Mouse (Mus musculus) midbrain, embryonic 11.5 days (tissue): Measurements from ENCODE around the gene BC004004. TPM values are rescaled to one million over a fixed set of nuclear protein-coding genes. Genes with fewer than 3 reads are reported as not detected.
"Not testable (repeated sequence)": the region's sequence is repeated elsewhere in the genome, so short reads cannot be mapped to it uniquely, and the experiment has no call there.

Experiments
- ATAC-seq: fragments of 200-750 bp; cut with Nextera tagmentation; 2 replicates; pipeline ENCODE4 v1.8.0; 2017; ENCODE audit warnings: moderate TSS enrichment, moderate library complexity; ENCODE audit not compliant: low FRiP score
- DNase-seq: peaks from one replicate; pipeline ENCODE4 v3.0.0; 2015; ENCODE audit warnings: low spot score; ENCODE audit errors: missing footprints
- H3K27ac ChIP-seq: fragments of 300-500 bp; sonication (generic); 2 replicates; pipeline ENCODE4 v1.5.1; 2014; ENCODE audit warnings: low read depth, low read length
- H3K27me3 ChIP-seq: fragments of 300-500 bp; sonication (generic); 2 replicates; pipeline ENCODE4 v1.6.1; 2014; ENCODE audit warnings: mild to moderate bottlenecking, low read length, moderate library complexity, mixed read lengths; ENCODE audit not compliant: control insufficient read depth, insufficient read depth
- H3K36me3 ChIP-seq: fragments of 300-500 bp; sonication (generic); 2 replicates; pipeline ENCODE4 v1.6.1; 2014; ENCODE audit warnings: mild to moderate bottlenecking, low read length, moderate library complexity, mixed read lengths; ENCODE audit not compliant: control insufficient read depth, insufficient read depth
- H3K4me1 ChIP-seq: fragments of 300-500 bp; sonication (generic); 2 replicates; pipeline ENCODE4 v1.6.1; 2014; ENCODE audit warnings: low read length; ENCODE audit not compliant: control insufficient read depth, insufficient read depth
- H3K4me2 ChIP-seq: fragments of 300-500 bp; sonication (generic); 2 replicates; pipeline ENCODE4 v1.6.1; 2014; ENCODE audit warnings: mild to moderate bottlenecking, moderate library complexity
- H3K4me3 ChIP-seq: fragments of 300-500 bp; sonication (generic); 2 replicates; pipeline ENCODE4 v1.5.1; 2014; ENCODE audit warnings: low read depth, low read length
- H3K9ac ChIP-seq: fragments of 300-500 bp; sonication (generic); 2 replicates; pipeline ENCODE4 v1.6.1; 2014; ENCODE audit warnings: low read length
- H3K9me3 ChIP-seq: fragments of 300-500 bp; sonication (generic); 2 replicates; pipeline ENCODE4 v1.6.1; 2016; ENCODE audit warnings: low read length; ENCODE audit not compliant: control insufficient read depth
- WGBS: fragments of 180-500 bp; shearing (Covaris S2); extraction: QIAGEN DNeasy Blood & Tissue Kit; methylation state at CpG from one replicate; pipeline ENCODE4 v1.1.7; 2014; 5-methylcytosine and 5-hydroxymethylcytosine counted together
- polyA plus RNA-seq: library from polyadenylated mRNA; unstranded; fragments of >200 nt; fragmentation: Nextera tagmentation; extraction: Ambion mirVana; gene quantifications from 2 replicates; pipeline ENCODE4 v1.2.1, GENCODE M21; 2014

The BC004004 gene
- polyA plus RNA-seq, 1 experiment from 2014 or later, result 68.4 TPM

- WGBS, result 8% methylated on average over 38 of the region's 38 CpGs
- Histone ChIP-seq H3K4me3 (peak within 1 kb of the TSS; percentile 94), H3K27me3 (no peaks in the 10 kb centered on the region), H3K4me2 (peak within 1 kb of the TSS; percentile 74), H3K27ac (peak within 1 kb of the TSS; percentile 98), H3K36me3 (peaks cover 3% of the 10 kb centered on the region; the same call in 1 of the 2 replicates), H3K9ac (peak within 1 kb of the TSS; percentile 89), H3K4me1 (peaks cover 20% of the 10 kb centered on the region), H3K9me3 (no peaks in the 10 kb centered on the region)
- peak; percentile 98 for DNase-seq
- ATAC-seq, result peak; percentile 74
Measured at GRCm38 (mm10) chr17:29263840-29264633, 4.6 kb upstream of the BC004004 start, which contains the start of gene Ppil1. Gene Ppil1 (minus strand): TSS chr17:29264186.

DNA sequence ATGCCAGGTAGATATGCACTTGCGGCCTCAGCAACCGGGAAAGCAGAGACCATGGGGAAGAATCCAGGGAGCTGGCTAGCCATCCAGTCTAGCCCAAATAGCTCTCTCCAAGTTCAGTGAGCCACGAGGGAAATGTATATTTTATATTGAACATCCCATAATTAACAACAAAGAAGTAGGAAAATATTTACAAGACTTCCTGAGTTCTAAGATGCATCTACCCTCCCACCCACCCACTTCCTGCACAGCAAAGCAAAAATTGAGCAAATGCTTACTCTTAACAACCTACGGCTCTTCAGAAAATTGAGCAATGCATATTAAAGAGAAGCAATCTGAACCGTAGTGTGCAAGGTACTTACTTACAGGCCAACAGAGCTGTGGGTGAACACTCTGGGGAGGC lies 3.8 kb upstream of the BC004004 start:
- Histone ChIP-seq H3K9me3 (no peaks in the 10 kb centered on the region), H3K4me1 (peaks cover 23% of the 10 kb centered on the region), H3K4me3 (no peak overlapping the region), H3K27me3 (no peaks in the 10 kb centered on the region), H3K4me2 (peak overlapping the region; percentile 74), H3K27ac (no peak overlapping the region), H3K9ac (peak overlapping the region; percentile 89; the same call in 1 of the 2 replicates), H3K36me3 (peaks cover 3% of the 10 kb centered on the region; the same call in 1 of the 2 replicates)
- no peak for ATAC-seq
- 91% methylated on average over 5 of the region's 5 CpGs for WGBS
- DNase-seq, result no peak

DNA sequence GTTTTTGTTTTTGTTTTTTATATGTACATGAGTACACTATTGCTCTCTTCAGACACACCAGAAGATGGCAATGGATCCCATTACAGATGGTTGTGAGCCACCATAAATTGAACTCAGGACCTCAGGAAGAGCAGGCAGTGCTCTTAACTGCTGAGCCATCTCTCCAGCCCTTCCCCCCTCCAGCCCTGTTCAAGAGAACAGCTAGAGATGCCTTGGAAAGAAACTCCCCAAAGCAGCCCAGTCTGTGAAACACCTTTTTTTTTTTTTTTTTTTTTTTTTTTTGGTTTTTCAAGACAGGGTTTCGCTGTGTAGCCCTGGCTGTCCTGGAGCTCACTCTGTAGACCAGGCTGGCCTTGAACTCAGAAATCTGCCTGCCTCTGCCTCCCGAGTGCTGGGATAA lies 1.5 kb upstream of the BC004004 start:
- not testable (repeated sequence) for H3K4me3 ChIP-seq, H3K9ac ChIP-seq, H3K4me2 ChIP-seq, H3K36me3 ChIP-seq, DNase-seq, H3K27me3 ChIP-seq, ATAC-seq, H3K27ac ChIP-seq, H3K9me3 ChIP-seq
- H3K4me1 ChIP-seq, result peaks cover 25% of the 10 kb centered on the region
- WGBS, result 84% methylated on average over 2 of the region's 2 CpGs

GRCm38 (mm10) chr17:29267931-29268681 lies 482 bp upstream of the BC004004 start:
- H3K9ac ChIP-seq, result peak overlapping the region; percentile 57
- H3K4me3 ChIP-seq, result peak overlapping the region; percentile 87
- no peaks in the 10 kb centered on the region for H3K36me3 ChIP-seq
- no peaks in the 10 kb centered on the region for H3K27me3 ChIP-seq
- no peak for DNase-seq
- H3K4me1 ChIP-seq, result peaks cover 16% of the 10 kb centered on the region
- H3K27ac ChIP-seq, result peak overlapping the region; percentile 11; the same call in 1 of the 2 replicates
- H3K9me3 ChIP-seq, result no peaks in the 10 kb centered on the region
- ATAC-seq, result peak; percentile 39
- H3K4me2 ChIP-seq, result peak overlapping the region; percentile 80
- 64% methylated on average over 6 of the region's 6 CpGs for WGBS

DNA sequence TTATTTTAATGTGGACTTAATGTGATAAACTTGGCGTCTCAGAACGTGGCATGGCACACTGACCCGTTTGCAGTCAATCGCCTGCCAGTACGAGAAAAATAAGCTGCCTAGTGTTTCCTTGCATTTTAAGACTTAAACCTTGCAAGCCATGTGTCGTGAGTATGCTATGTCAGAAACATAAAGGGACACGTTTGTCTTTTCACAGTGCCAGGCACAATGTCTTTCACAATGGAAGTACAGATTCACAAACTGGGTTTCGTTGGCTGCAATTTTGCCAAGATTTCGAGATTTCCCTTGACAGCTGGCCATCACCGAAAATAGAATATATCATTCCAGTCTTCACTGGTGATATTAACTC lies 740 bp downstream of the BC004004 start:
- Histone ChIP-seq H3K9me3 (no peaks in the 10 kb centered on the region), H3K27ac (peak overlapping the region; percentile 82), H3K9ac (peak overlapping the region; percentile 94), H3K4me3 (peak overlapping the region; percentile 87), H3K27me3 (no peaks in the 10 kb centered on the region), H3K4me1 (peaks cover 13% of the 10 kb centered on the region), H3K4me2 (peak overlapping the region; percentile 80), H3K36me3 (no peaks in the 10 kb centered on the region)
- DNase-seq, result no peak
- 25% methylated on average over 10 of the region's 10 CpGs for WGBS
- no peak for ATAC-seq

- Histone ChIP-seq H3K27me3 (no peaks in the 10 kb centered on the region), H3K9me3 (no peaks in the 10 kb centered on the region), H3K9ac (no peak overlapping the region), H3K4me2 (no peak overlapping the region), H3K36me3 (no peaks in the 10 kb centered on the region), H3K4me3 (no peak overlapping the region), H3K27ac (no peak overlapping the region), H3K4me1 (peaks cover 9% of the 10 kb centered on the region)
- 90% methylated on average over 9 of the region's 9 CpGs for WGBS
- DNase-seq, result no peak
- ATAC-seq, result no peak
Measured at GRCm38 (mm10) chr17:29270148-29270698, 1.6 kb downstream of the BC004004 start.

DNA sequence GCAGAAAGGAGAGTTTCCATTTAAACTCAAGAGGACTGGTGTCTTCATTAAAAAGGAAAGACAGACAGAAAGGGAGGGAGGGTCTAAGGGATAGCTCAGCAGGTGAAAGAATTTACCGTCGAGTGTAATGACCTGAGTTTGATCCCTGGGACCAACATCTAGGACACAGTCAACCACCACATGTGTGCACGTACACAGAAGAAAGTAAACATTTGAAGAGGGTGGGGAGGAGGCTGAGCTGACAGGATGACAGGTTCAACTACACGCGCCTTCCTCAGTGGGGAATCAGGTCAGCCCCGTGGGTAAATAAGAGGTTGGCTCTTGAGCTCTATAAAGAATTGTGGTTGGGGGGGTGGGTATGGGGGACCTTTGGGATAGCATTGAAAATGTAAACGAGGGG lies 4.6 kb downstream of the BC004004 start:
- no peak overlapping the region for H3K9ac ChIP-seq
- no peak for DNase-seq
- H3K36me3 ChIP-seq, result no peaks in the 10 kb centered on the region
- no peaks in the 10 kb centered on the region for H3K9me3 ChIP-seq
- H3K4me2 ChIP-seq, result no peak overlapping the region
- H3K4me3 ChIP-seq, result no peak overlapping the region
- 93% methylated on average over 7 of the region's 7 CpGs for WGBS
- peaks cover 9% of the 10 kb centered on the region for H3K4me1 ChIP-seq
- no peak overlapping the region for H3K27ac ChIP-seq
- H3K27me3 ChIP-seq, result no peaks in the 10 kb centered on the region
- no peak for ATAC-seq

GRCm38 (mm10) chr17:29273889-29274288 lies 5.3 kb downstream of the BC004004 start:
- Histone ChIP-seq H3K9me3 (no peaks in the 10 kb centered on the region), H3K36me3 (no peaks in the 10 kb centered on the region), H3K27me3 (no peaks in the 10 kb centered on the region), H3K9ac (no peak overlapping the region), H3K4me3 (no peak overlapping the region), H3K27ac (no peak overlapping the region), H3K4me2 (no peak overlapping the region), H3K4me1 (peaks cover 7% of the 10 kb centered on the region)
- no peak for ATAC-seq
- DNase-seq, result no peak
- WGBS, result 88% methylated on average over 11 of the region's 11 CpGs

- H3K27ac ChIP-seq, result no peak overlapping the region
- H3K9me3 ChIP-seq, result no peaks in the 10 kb centered on the region
- H3K36me3 ChIP-seq, result no peaks in the 10 kb centered on the region
- H3K27me3 ChIP-seq, result no peaks in the 10 kb centered on the region
- no peak overlapping the region for H3K4me3 ChIP-seq
- 92% methylated on average over 5 of the region's 5 CpGs for WGBS
- no peak overlapping the region for H3K4me2 ChIP-seq
- H3K4me1 ChIP-seq, result peaks cover 4% of the 10 kb centered on the region; the same call in 1 of the 2 replicates
- H3K9ac ChIP-seq, result no peak overlapping the region
- no peak for DNase-seq
- no peak for ATAC-seq
Measured at GRCm38 (mm10) chr17:29280422-29280821, 11.8 kb downstream of the BC004004 start.
